Mouse (Mus musculus) left cerebral cortex, adult 18-20 months (tissue): ENCODE measurements around the gene Tcf7l2. TPM values are rescaled to one million over a fixed set of nuclear protein-coding genes. Genes with fewer than 3 reads are reported as not detected.

Source experiments
- DNase-seq, 2 experiments: peaks; one replicate each; pipeline ENCODE4 v3.0.0; 2021 to 2022; ENCODE audit warnings: low spot score in 2 of 2, mixed read lengths in 1 of 2
- total RNA-seq, 2 experiments: library from RNA; stranded (reverse); gene quantifications; 2 replicates each; pipeline ENCODE4 v1.2.3; 2021

The Tcf7l2 gene
- total RNA-seq, 2 experiments from 2014 or later: 7.4 to 8.9 TPM

DNA sequence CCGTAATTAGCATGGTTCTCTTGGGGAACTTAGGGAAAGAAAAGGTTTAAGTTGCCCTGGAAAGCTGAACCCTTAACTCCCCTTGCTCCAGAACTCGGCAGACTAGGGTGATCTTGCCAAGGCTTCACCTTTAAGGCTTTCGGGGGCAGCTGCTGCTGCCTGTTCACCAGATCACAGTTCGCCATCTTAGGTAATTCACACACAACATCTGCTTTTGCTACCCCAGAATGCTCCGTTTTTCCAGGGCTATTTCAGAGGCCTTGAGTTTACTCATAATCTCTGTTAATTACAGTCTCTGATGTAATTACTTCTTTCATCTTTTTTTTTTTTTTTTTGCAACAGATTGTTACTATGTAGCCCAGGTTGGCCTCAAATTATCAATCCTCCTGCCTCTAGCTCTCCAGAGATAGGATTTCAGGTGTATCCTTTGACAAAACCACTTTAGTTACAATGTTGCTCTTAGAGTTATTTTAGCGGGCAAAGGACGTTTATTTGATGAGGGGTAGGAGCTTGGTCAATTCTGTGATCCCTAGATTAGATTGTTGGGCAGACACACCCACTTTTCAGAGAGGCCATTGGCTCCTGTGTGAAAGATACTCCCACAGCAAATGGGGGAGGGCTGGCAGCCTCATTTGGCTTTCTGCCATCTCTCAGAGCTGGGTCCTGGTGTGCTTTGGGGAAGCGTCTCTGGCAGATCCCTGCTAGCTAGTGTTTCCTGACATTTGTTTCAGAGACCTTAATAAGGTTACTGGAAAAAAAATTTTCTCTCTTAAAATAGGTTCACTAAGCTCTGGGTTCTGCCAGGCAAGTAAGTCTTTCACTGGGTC is 83.6 kb downstream of the Tcf7l2 start:
- DNase-seq: no peak

DNA sequence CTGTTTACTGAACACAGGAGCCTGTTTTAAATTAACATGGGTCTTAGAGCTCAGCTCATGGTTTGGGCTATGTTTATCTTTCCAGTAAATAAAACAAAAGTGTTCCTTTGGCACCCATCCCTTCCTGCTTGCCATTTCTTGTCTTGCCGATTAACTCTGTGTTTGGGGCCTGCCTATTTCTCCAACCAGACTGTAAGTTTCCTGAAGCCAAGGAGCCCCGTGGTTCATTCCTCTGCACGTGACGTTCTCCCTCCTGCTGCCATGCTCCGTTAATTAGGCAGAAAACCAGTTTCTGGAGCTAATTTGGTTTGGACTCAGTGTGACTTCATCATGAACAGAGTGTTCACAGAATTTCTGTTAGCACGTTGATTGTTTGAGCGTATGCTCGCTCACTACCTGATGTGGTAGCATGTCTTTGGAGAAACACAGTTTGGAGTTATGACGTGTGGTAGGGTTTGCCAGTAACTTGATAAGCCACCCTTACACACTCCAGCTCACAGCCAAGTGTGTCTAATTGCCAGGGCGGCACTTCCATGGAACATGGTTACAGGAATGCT is 84.4 kb downstream of the Tcf7l2 start:
- no peak for DNase-seq

DNA sequence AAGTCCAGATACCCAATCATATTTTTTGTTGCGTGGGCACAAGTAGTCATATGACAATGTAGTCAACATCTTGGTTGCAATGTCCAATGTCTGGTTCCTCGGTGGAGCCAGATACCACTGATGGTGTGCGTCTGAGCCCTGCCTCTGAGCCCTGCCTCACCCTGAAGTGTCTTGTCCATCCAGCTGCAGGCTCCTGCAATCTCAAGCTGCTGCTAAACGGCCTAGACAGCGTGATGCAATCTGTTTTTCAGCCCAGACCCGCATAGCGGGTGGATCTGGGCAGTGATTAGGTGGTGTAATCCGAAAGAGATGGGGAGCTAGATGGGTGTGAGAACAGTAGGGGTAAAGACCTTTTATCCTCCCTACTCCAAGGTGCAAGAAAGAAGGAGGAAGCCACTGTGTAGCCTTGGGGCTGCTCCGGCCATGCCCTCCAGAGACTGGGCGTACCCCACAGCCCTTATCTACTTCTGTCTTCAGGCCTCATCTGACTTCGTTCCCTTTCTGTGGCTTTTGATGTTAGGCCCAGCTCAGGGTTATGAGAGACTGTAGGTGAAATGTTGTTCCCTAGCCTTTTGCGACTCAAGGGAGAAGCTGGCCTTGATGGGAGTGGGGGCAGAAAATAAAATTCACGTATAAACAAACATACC is 86.1 kb downstream of the Tcf7l2 start:
- no peak for DNase-seq

DNA sequence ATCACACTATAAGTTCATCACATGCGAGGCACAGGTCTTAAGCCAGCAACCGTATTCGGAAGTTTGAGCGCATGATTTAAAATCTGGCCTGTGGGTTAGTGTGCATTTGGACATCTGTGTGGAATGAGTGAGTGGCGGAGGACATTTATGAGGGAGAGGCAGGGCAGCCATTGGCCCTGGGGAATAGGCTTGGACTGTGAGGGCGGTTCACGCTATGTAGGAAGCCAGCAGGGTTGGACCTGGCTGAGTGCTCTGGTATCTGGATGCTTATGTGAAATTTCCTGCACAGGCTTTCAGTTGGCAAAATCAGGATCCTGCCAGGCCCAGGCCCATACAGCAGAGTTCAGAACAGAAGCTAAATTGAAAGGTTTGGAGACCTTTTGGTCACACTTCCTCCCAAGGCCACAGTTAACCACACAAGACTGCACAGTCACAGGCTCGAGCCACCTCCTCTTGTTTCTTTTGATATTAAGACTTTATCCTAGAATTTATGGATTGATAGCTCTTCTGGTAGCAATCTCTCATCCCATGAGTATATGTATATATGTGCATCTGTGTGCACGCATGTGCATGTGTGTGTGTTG is 89.4 kb downstream of the Tcf7l2 start:
- DNase-seq: no peak

DNA sequence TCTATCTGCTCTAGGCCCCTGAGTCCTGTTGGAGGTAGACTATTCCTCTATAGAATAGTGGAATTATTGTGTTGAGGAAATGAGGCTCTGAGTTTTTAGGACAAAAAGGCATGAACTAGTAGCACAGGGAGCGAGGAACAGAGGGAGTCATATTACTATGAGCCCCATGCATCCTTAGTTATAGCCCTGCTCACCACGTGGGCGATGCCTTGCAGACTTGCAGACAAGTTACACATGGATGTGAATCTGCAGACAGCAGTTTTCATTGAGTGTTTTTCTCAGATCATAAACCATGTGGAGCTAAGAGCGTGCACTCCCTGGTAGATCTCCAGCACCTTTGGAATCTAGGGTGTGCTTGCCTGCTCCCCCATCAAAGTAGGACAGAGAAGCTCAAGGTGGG is 90.5 kb downstream of the Tcf7l2 start:
- DNase-seq: no peak

DNA sequence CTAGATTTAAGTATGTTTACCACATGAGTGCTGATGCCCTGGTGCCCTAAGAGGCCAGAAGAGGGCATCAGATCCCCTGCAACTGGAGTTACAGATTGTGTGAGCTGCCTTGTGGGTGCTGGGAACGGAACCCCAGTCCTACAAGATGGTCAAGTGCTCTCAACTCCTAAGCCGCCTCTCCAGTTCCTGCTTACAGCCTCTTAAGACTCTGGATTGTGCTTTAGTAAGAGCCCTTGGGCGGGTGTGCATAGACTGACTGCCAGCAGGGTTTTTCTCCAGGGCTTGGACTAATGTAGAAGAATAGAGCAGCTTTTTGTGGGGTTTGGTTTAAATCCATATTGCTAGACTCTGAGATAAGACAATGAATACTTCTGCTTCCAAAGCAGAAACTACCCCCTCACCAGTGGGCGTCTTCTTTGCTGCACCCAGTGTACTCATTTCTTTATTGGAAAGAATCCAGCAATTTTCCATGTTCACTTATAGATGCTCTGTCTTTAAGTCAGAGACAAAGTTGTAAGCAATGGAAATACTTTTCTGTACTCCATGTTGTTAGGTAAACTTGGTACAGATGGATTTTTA is 92.3 kb downstream of the Tcf7l2 start:
- DNase-seq: no peak

DNA sequence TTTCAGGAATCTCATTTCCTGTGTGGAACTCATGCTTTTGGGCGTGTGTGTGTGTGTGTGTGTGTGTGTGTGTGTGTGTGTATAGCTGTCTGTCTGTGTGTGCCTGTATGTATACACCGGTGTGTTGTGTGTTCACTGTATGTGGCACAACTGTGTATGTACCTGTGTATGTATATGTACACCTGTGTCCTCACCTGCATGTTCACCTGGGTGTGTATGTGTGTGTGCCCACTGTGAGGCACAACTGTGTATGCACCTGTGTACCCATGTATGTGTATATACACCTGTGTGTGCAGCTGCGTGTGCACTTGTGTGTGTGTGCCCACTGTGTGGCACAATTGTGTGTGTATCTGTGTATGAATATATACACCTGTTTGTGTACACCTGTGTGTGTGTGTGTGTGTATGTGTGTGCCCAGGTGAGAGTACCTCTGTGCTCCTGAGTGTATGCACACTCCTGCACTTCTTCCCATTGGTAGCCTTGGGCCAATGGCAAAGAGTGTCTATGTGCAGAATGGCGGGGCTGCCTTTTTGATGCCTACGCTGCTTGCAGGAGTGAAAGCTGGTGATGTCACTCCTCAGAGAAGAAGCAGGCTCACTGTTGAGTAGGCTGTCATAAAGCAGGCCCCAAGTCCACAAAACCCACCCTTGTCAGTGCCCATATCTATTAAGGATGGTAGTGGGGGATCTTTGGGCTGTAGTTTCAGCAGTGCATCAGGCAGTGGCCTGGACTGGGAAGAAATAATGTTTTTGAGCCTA is 95.5 kb downstream of the Tcf7l2 start:
- no peak for DNase-seq

DNA sequence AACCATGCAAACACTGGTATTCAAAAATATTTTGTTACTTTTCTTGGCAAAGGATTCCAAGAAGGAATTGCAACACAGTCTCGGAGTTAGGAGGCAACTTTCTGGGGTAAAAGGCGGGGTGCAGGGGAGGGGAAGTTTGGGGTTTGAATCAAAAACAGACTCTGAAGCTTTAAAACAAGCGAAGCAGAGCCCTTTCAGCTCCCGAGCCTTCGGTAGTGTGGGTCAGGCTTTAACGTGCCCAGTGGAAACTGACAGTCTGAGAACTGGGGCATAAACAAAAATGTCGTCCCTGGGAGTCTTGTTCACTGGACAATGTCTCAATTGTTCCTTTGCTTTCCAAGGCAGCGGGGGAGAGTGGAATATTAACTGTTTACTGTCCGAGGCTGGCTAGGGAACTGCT is 96.3 kb downstream of the Tcf7l2 start:
- no peak for DNase-seq

DNA sequence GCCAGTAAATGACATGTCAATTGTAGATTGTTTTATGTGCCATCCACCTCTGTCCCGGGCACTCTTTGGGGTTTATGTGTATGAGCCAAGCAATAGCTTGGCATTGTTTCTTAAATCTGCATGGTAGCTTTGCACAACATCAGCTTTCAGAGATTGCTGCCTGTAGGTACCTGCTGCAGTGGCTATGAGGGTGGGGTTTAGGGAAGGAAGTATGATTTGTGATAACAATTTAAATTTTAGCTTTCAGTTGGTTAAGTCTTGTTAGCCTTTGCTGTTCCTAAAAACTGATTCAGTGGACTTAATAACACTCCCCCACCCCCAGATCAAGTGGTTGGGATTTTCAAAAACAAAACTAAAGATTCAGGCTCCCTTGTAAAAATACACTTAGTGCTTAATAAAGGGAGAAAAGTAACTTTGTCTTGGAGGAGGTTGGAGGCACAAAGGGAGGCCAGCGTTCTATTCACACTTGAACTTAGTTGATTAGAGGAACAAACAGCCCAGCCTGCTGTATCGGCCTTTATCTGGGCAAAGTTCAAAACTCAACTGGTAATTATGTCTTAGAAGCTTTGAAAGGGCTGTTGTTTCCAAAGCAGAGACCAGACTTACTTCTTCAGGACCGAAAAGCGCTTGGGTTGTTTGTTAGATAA is 96.9 kb downstream of the Tcf7l2 start:
- DNase-seq: no peak

DNA sequence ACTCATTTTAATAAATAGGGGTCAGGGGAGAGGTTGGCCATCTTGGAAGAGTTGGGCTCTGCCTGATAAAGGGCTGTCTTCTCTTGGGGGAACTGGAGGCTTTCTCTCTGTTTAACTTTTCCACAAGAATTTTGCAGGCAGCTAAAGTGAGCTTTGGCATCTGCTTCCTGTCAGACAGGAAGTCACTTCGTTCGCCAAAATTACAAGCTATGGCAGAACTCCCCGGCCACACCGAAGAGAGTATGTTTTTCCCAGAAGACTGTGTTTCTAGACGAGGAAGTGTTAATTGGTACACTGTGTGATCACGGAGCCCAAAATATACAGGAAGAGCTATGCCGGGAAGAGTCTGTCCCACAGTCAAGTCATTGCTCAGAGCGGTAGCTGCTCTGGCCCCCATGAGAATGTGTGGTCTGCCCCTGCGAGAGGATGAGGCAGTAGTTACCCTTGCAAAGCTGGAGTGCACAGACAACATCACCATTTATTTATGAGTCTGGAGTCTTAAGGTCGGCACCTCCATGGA is 97.5 kb downstream of the Tcf7l2 start:
- DNase-seq: no peak

DNA sequence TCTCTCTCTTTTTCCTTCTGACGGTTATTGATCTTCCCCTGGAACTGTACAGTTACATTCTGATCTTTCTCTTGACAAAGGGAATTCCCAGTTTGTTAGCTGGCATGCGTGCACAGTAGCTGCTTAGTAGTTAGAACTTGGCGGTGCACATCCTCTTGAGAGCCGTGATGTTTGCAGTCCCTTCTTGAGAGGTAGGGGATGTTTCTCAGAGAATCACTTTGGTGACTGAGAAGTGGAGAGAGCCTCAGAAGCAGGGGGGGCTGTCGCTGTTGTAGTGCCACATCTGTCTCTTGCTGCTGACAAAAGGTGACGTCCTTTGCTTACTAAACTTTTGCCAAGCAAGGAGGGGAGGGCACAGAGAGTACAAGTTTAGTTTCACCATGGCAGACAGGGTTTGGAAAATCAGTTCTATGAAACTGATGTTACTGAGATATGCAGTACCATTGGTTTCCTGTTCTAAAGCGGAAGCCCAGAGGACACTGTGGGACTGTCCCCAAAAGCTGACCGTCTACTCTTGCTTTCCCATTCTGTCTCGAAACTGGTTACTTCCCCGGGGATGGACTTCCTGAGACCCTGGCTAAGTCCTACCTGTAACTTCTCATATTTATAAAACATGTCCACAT is 99.0 kb downstream of the Tcf7l2 start:
- no peak for DNase-seq

DNA sequence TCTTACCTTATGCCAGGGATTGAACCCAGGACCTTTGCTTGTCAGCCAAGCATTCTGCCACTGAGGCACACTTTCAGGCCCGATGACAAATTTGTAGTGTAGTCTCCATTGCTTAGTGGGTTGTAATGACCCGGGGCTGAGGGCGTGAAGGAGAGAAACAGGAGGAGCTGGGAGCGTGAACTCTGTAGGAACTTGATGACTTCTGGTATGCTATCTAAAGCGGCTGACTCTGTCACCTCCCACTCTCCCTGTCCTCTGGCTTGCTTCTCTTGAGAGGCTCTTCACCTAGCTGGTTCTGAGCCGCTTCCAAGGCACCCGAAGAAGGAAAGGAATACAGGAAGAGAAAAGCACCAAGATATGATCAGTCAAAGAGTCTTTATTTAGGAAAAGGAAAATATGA is 100.4 kb downstream of the Tcf7l2 start:
- no peak for DNase-seq

DNA sequence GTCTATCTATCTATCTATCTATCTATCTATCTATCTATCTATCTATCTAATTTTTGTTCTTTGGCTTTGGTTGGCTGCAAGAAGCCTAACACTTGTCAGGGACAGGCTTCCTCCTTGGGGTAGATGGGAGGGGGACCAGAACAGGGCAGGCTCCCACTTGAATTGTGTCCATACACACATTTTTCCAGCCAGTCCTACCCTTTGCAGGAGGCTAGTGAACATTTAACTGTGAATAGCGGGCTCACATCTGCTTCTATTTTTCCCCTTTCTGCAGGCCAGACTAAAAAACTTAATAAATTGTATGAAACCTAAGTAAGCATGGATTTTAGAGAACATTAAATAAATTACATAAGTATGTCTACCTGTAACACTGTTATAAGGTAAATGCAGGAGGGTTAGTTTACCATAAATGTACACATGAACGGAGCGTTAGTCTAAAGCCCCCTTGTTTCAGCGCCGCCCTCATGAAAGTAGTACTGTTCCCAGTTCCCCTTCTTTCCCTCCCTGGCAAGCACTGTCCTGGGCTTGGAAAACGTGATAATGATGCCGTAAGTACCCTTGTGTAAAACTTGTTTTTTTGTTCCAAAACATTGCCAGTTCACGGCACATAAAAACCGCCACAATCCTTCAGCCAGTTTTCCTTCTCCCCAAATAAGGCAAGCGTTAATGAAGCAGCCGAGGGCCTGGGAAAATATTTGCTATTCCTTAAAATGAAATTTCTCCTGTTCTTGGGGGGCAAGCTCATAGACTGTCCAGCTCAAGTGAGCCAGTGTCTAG is 101.7 kb downstream of the Tcf7l2 start:
- DNase-seq: no peak

DNA sequence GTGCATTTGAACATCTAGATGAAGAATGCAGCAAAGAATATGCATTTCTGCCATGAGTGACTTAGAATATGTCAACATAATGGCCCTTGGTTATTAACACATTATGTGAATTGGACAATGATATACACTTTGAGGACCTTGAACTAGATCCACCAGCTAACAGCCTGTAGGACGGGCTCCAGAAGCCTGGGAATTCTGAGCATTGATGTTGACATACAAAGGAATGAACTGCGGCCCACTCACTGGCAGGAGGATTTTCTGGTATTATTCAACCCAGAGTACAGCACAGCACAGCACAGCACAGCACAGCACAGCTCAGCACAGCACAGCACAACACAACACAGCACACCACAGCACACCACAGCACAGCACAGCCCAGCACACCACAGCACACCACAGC is 104.1 kb downstream of the Tcf7l2 start:
- no peak for DNase-seq

DNA sequence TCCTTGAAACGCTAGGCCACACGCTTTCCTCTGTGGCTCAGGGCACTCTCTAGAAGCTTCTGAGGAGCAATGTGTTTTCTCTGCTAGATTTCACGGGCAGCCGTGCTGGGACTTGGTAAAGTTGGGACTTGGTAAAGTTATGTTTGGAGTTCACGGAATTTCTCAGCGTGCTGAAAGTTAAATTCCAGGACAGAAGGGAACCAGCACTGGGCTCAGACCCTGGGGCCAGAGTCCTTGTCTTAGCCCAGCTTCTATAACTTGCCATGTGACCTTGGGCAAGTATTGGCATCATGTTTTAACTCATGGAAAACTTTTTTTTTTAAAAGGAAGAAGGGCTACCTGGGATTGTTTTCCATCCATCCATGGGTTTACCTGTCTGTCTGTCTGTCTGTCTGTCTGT is 104.6 kb downstream of the Tcf7l2 start:
- no peak for DNase-seq

DNA sequence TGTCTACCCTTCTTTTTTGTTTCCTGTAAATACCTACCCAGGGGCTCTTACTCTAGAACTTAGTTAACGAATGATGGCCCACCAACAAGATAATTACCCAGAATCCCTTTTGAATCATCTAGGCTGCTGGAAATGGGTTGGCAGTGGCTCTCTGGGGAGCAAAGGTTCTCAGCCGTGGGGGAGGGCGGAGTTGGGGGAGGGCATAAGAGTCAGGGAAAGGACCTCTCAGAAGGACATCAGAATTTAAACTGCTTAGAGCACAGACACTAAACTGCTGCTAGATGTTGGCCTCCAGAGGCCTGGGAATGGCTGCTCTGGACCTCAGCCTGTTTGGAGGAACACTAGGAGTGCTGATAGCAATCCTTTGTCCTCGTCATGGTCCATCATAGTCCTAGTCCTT is 105.4 kb downstream of the Tcf7l2 start:
- DNase-seq: no peak

DNA sequence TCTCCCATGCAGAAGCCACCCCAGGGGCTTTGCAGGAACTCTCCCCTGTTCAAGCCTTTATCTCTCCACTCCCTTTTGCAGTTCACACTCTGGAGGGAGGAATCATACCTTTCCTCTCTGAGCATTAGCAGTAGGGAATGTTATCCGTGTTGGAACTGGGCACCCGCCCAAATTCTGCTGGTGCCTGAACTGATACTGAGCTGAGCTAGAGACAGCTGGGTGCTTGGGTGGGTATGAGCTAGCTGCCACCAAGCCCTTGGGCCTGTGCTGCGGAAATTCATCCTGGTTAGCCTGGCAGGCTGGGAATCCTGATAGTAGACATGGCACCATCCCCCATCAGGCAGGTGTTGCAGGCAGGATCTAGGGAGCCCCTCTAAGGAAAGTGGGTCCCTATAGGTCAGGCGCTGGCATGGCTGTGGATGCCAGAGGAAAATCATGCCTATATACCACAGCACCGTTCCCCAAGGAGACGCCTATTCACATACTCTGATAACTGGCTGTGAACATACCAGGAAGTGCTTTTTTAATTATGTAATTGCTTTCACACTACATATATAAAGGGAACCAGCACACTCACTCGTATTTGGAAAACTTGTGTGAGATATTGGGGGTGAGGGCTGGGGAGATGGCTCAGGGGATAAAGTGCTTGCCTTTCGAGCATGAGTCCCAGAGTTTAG is 108.9 kb downstream of the Tcf7l2 start:
- peak; percentile 15 to 23 for DNase-seq

DNA sequence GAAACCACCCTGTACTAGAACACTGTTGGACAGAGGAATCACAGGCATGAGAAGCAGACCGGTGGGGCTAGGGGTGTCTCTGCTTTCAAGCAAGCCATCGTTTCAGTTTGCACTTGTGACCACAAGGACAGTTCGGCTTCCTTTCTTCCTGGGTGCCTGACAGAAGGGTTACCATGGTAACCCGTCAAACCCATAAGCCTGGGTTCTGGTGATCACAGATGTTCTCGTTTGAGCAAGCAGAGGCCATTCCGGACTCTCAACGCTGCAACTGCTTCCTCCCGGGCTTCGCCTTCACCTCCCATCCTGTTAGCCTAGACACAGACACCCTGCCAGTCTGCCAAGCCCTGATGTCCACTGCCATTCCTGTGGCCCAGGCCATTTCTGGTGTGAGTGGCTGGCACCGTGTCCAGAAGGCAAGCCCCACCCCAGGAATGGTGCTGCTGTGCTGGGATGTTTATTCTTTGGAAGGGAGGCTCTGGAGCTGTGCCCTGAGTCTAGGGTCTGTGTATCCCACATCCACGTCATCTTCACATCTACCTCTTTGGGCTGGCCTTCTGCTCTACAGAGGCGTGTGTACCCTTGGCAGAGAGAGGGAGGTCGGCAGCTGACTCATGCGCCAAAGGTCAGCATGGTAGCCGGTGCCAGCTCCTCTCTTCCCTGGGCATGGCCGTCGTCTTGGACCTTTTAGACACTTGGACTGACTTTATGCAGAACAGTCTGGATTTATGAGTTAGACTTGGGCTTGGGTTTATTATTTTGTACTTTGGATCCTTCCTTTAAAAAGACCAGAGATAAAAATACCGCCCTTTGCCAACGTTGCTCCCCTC is 110.1 kb downstream of the Tcf7l2 start:
- no peak for DNase-seq
